ENCODE assay signal across 11 mouse cellular contexts in genomic region chr11:76372120-76372519, GRCm38 (mm10). TPM values are rescaled to one million over a fixed set of nuclear protein-coding genes. Genes with fewer than 3 reads are reported as not detected.
DNase-seq lines count a peak whose midpoint lies in the region; ATAC-seq lines count a peak whose summit lies in the region.
"Had no signal": no experiment of that assay in that cellular context is flagged by ENCODE, and none has a peak within 500 bp of the region (broad histone marks: within the 10 kb centered on the region; RNA-seq: fewer than 3 reads in every experiment).

No protein-coding gene starts in this region.

- peak; percentile 33 to 46 for DNase-seq in cerebellum, adult 18-20 months
- DNase-seq in cerebellum, adult 8-10 months = no peak
- peak; percentile 65 for DNase-seq in fibroblast of lung, adult 2 months (ENCODE audit: low read depth)
- no peak for DNase-seq in limb, embryonic 11.5 days (ENCODE audit: low spot score)
- DNase-seq in left cerebral cortex, postnatal 14 days (ENCODE audit: low spot score in 2 of 2) = no peak
- no peak for DNase-seq in thymus, postnatal 25 days
- DNase-seq: liver, postnatal 0 days had no signal

- no peak overlapping the region for H3K4me2 ChIP-seq in hindbrain, embryonic 13.5 days
- H3K4me2 ChIP-seq in hindbrain, embryonic 12.5 days (replicated peaks) = no peak overlapping the region
- H3K4me2 ChIP-seq in limb, embryonic 11.5 days (ENCODE audit: low read depth, severe bottlenecking) = no peak overlapping the region

- intact Hi-C loops in left cerebral cortex, postnatal 14 days (cut with DNase I) = no loop called here

- peak overlapping the region; percentile 67 for H3K27ac ChIP-seq in hindbrain, embryonic 13.5 days
- H3K27ac ChIP-seq in hindbrain, embryonic 12.5 days = no peak overlapping the region
- 0 out of 2 replicates have a peak overlapping the region, but pooled peaks have one; percentile 18 for H3K27ac ChIP-seq in limb, embryonic 11.5 days (replicated peaks; ENCODE audit: low read depth, low read length)

- H3K4me1 ChIP-seq in hindbrain, embryonic 13.5 days (replicated peaks) = peaks cover 56% of the 10 kb centered on the region
- H3K4me1 ChIP-seq in hindbrain, embryonic 12.5 days = peaks cover 44% of the 10 kb centered on the region
- H3K4me1 ChIP-seq in limb, embryonic 11.5 days (ENCODE audit: control insufficient read depth, insufficient read depth, low read length) = peaks cover 34% of the 10 kb centered on the region

- H3K27me3 ChIP-seq in hindbrain, embryonic 13.5 days = no peaks in the 10 kb centered on the region
- no peaks in the 10 kb centered on the region for H3K27me3 ChIP-seq in hindbrain, embryonic 12.5 days
- H3K27me3 ChIP-seq in limb, embryonic 11.5 days (ENCODE audit: control insufficient read depth, insufficient read depth, low read length) = no peaks in the 10 kb centered on the region

- H3K9me3 ChIP-seq in hindbrain, embryonic 13.5 days = no peaks in the 10 kb centered on the region
- no peaks in the 10 kb centered on the region for H3K9me3 ChIP-seq in hindbrain, embryonic 12.5 days (replicated peaks)
- no peaks in the 10 kb centered on the region for H3K9me3 ChIP-seq in limb, embryonic 11.5 days (ENCODE audit: control insufficient read depth, low read length)

- WGBS in hindbrain, embryonic 13.5 days = 60% methylated on average over 2 of the region's 2 CpGs
- 83% methylated on average over 2 of the region's 2 CpGs for WGBS in hindbrain, embryonic 12.5 days
- 58% methylated on average over 2 of the region's 2 CpGs for WGBS in limb, embryonic 11.5 days

- no peak overlapping the region for H3K4me3 ChIP-seq in hindbrain, embryonic 13.5 days
- no peak overlapping the region for H3K4me3 ChIP-seq in hindbrain, embryonic 12.5 days
- H3K4me3 ChIP-seq in limb, embryonic 11.5 days (ENCODE audit: low read depth, low read length) = no peak overlapping the region

- no peak overlapping the region for H3K9ac ChIP-seq in hindbrain, embryonic 13.5 days
- no peak overlapping the region for H3K9ac ChIP-seq in hindbrain, embryonic 12.5 days
- no peak overlapping the region for H3K9ac ChIP-seq in limb, embryonic 11.5 days (ENCODE audit: low read length)
- H3K9ac ChIP-seq: liver, postnatal 0 days had no signal

- no peaks in the 10 kb centered on the region for H3K36me3 ChIP-seq in hindbrain, embryonic 13.5 days
- H3K36me3 ChIP-seq in hindbrain, embryonic 12.5 days = no peaks in the 10 kb centered on the region
- H3K36me3 ChIP-seq in limb, embryonic 11.5 days (ENCODE audit: control insufficient read depth, insufficient read depth, low read length) = no peaks in the 10 kb centered on the region; the same call in 1 of the 2 replicates

- ATAC-seq in hindbrain, embryonic 13.5 days (ENCODE audit: low FRiP score) = no peak
- ATAC-seq in hindbrain, embryonic 12.5 days (ENCODE audit: low FRiP score) = no peak
- ATAC-seq in limb, embryonic 11.5 days (ENCODE audit: insufficient number of reproducible peaks, low FRiP score, low TSS enrichment, low read depth) = no peak
- ATAC-seq: activated CD4-positive, CD25-positive, alpha-beta regulatory T cell, adult 4 months; forebrain, embryonic 16.5 days; liver, postnatal 0 days had no signal

RNA-seq across cellular contexts. Expression of gene Nxn, which starts 26.8 kb away (rescaled TPM):
- 30.4 and 35.6 TPM in 2 replicates for polyA plus RNA-seq in hindbrain, embryonic 13.5 days (2015; fragmentation: Nextera tagmentation; extraction: Ambion mirVana)
- polyA plus RNA-seq in hindbrain, embryonic 12.5 days (2016; fragmentation: Nextera tagmentation; extraction: Ambion mirVana) = 54.3 and 57.3 TPM in 2 replicates
- 45.7 and 57.3 TPM in 2 replicates for polyA plus RNA-seq in limb, embryonic 11.5 days (2014; fragmentation: Nextera tagmentation; extraction: Ambion mirVana)
- 10 to 100 TPM; 10.1 to 12.2 TPM for total RNA-seq in left cerebral cortex, postnatal 14 days (2021)

RNA-seq across cellular contexts. Expression of gene Timm22, which starts 34.6 kb away (rescaled TPM):
- polyA plus RNA-seq in hindbrain, embryonic 13.5 days (2015; fragmentation: Nextera tagmentation; extraction: Ambion mirVana) = 116 and 119 TPM in 2 replicates
- polyA plus RNA-seq in hindbrain, embryonic 12.5 days (2016; fragmentation: Nextera tagmentation; extraction: Ambion mirVana) = 111 and 113 TPM in 2 replicates
- 135 and 152 TPM in 2 replicates for polyA plus RNA-seq in limb, embryonic 11.5 days (2014; fragmentation: Nextera tagmentation; extraction: Ambion mirVana)
- total RNA-seq in left cerebral cortex, postnatal 14 days (2021) = 10 to 100 TPM; 38.0 to 40.1 TPM

Comparison
In these comparisons a context has a peak if more than half of its experiments do, and no peak if none do; other contexts are left out.
1. DNase-seq: peak in cerebellum, adult 18-20 months (2 of 2) and fibroblast of lung, adult 2 months (single experiment); none in cerebellum, adult 8-10 months (single experiment), limb, embryonic 11.5 days (single experiment), left cerebral cortex, postnatal 14 days (0 of 2) and thymus, postnatal 25 days (single experiment).